ENCODE assay signal across 8 mouse cellular contexts in genomic region chr5:117516597-117516996, GRCm38 (mm10).
A peak's percentile ranks its signal among the peaks of the same experiment; 100 is the strongest.
DNase-seq lines count a peak whose midpoint lies in the region; ATAC-seq and TF ChIP-seq lines count a peak whose summit lies in the region.

No protein-coding gene starts in this region.

- peak; percentile 79 for DNase-seq in CD4-positive, CD25-positive, alpha-beta regulatory T cell, adult 2 months (ENCODE audit: low read depth, low spot score)
- peak in 1 of 2 experiments; percentile 30 for DNase-seq in spleen, adult 2 months (ENCODE audit: low read depth in 1 of 2, low spot score in 2 of 2)
- no peak for DNase-seq in spleen, postnatal 36 days (ENCODE audit: low spot score in 2 of 2)
- peak; percentile 88 for DNase-seq in embryo, embryonic 10.5 days (ENCODE audit: low spot score)
- DNase-seq in lung, postnatal 14 days: peak; percentile 66
- peak; percentile 37 to 80 for DNase-seq in spleen, postnatal 4 days (ENCODE audit: low spot score in 2 of 2)

- no peaks in the 10 kb centered on the region for H3K4me1 ChIP-seq in spleen, adult 2 months (ENCODE audit: control insufficient read depth, insufficient read depth, insufficient read length)
- peaks cover 44% of the 10 kb centered on the region for H3K4me1 ChIP-seq in kidney, embryonic 15.5 days

- no peak for ATAC-seq in CD4-positive, CD25-positive, alpha-beta regulatory T cell, adult 4 months
- ATAC-seq in kidney, embryonic 15.5 days (replicated peaks; ENCODE audit: low FRiP score): 0 out of 2 replicates have a peak, but pooled peaks have one; percentile 37

- no peaks in the 10 kb centered on the region for H3K9me3 ChIP-seq in kidney, embryonic 15.5 days (replicated peaks)

- no peaks in the 10 kb centered on the region for H3K27me3 ChIP-seq in spleen, adult 2 months (ENCODE audit: control insufficient read depth, insufficient read depth, low read length)
- no peaks in the 10 kb centered on the region; the same call in 1 of the 2 replicates for H3K27me3 ChIP-seq in kidney, embryonic 15.5 days

- H3K4me3 ChIP-seq in spleen, adult 2 months (ENCODE audit: extremely low read depth, insufficient read depth, insufficient read length): no peak overlapping the region
- no peak overlapping the region for H3K4me3 ChIP-seq in kidney, embryonic 15.5 days (replicated peaks)

- WGBS in spleen, adult 2 months: 6% methylated on average over 8 of the region's 8 CpGs
- WGBS in kidney, embryonic 15.5 days: 2% methylated on average over 7 of the region's 8 CpGs

- no peak overlapping the region for H3K4me2 ChIP-seq in kidney, embryonic 15.5 days

- H3K9ac ChIP-seq in kidney, embryonic 15.5 days: no peak overlapping the region

- no peak for TF ChIP-seq POLR2A in spleen, adult 2 months (IDR thresholded peaks at IDR 0.05; ENCODE audit: low read depth, low read length)

- TF ChIP-seq CTCF in spleen, adult 2 months (IDR thresholded peaks at IDR 0.05; ENCODE audit: extremely low read depth, insufficient read depth, insufficient read length, insufficient replicate concordance): peak; percentile 68; the same call in 1 of the 2 replicates

- no peaks in the 10 kb centered on the region for H3K36me3 ChIP-seq in spleen, adult 2 months (ENCODE audit: control insufficient read depth, insufficient read depth, low read length)
- H3K36me3 ChIP-seq in kidney, embryonic 15.5 days: no peaks in the 10 kb centered on the region

- H3K27ac ChIP-seq in spleen, adult 2 months (ENCODE audit: insufficient read depth, low read length): no peak overlapping the region
- H3K27ac ChIP-seq in kidney, embryonic 15.5 days: no peak overlapping the region

Comparison
In these comparisons a context has a peak if more than half of its experiments do, and no peak if none do; other contexts are left out.
1. DNase-seq: peak in CD4-positive, CD25-positive, alpha-beta regulatory T cell, adult 2 months (single experiment), embryo, embryonic 10.5 days (single experiment), lung, postnatal 14 days (single experiment) and spleen, postnatal 4 days (2 of 2); none in spleen, postnatal 36 days (0 of 2).